Mouse (Mus musculus): ENCODE measurements around the gene Nicn1. TPM values are rescaled to one million over a fixed set of nuclear protein-coding genes. Genes with fewer than 3 reads are reported as not detected.
A peak's percentile ranks its signal among the peaks of the same experiment; 100 is the strongest.
"Not testable (repeated sequence)": the region's sequence is repeated elsewhere in the genome, so short reads cannot be mapped to it uniquely, and the experiment has no call there.

The Nicn1 gene
- polyA plus RNA-seq, 1 experiment, result 37.9 TPM

- H3K79me2 ChIP-seq (ENCODE audit: control insufficient read depth, insufficient read depth), result peaks cover 60% of the 10 kb centered on the region
- no peaks in the 10 kb centered on the region for H3K36me3 ChIP-seq (ENCODE audit: control insufficient read depth, insufficient read depth)
- no peaks in the 10 kb centered on the region for H3K27me3 ChIP-seq (ENCODE audit: control insufficient read depth, insufficient read depth, insufficient read length)
- H3ac ChIP-seq (ENCODE audit: control insufficient read depth, insufficient read length), result peak overlapping the region; percentile 95
- peak overlapping the region; percentile 85 for H3K4me3 ChIP-seq
- H3K4me2 ChIP-seq (ENCODE audit: low read depth), result peak overlapping the region; percentile 89
- TF ChIP-seq E2F4 (IDR thresholded peaks at IDR 0.05; ENCODE audit: insufficient read depth), result peak; percentile 5
- TF ChIP-seq POLR2A (IDR thresholded peaks at IDR 0.05; ENCODE audit: insufficient read length, low read depth), result peak; percentile 26
- no peak for TF ChIP-seq SRF (IDR thresholded peaks at IDR 0.05; ENCODE audit: control insufficient read depth, insufficient read length, low read depth)
These were observed 16.3 kb downstream of the Nicn1 start for GRCm38 (mm10) chr9:108306571-108306980.

- peak overlapping the region; percentile 85 for H3K4me3 ChIP-seq
- TF ChIP-seq USF1 (IDR thresholded peaks at IDR 0.05; ENCODE audit: low read depth) (peak; percentile 90), POLR2A (IDR thresholded peaks at IDR 0.05; ENCODE audit: insufficient read length, low read depth) (no peak), REST (IDR thresholded peaks at IDR 0.05; ENCODE audit: insufficient read depth, insufficient read length) (no peak), MAX (IDR thresholded peaks at IDR 0.05; ENCODE audit: low read depth) (no peak), POLR2AphosphoS2 (IDR thresholded peaks at IDR 0.05; ENCODE audit: insufficient read length, low read depth) (no peak)
- H3ac ChIP-seq (ENCODE audit: control insufficient read depth, insufficient read length), result peak overlapping the region; percentile 95
- peak overlapping the region; percentile 89 for H3K4me2 ChIP-seq (ENCODE audit: low read depth)
- no peaks in the 10 kb centered on the region for H3K27me3 ChIP-seq (ENCODE audit: control insufficient read depth, insufficient read depth, insufficient read length)
- peaks cover 66% of the 10 kb centered on the region for H3K79me2 ChIP-seq (ENCODE audit: control insufficient read depth, insufficient read depth)
- no peaks in the 10 kb centered on the region for H3K36me3 ChIP-seq (ENCODE audit: control insufficient read depth, insufficient read depth)
These were observed 17.0 kb downstream of the Nicn1 start for GRCm38 (mm10) chr9:108307021-108307807.

DNA sequence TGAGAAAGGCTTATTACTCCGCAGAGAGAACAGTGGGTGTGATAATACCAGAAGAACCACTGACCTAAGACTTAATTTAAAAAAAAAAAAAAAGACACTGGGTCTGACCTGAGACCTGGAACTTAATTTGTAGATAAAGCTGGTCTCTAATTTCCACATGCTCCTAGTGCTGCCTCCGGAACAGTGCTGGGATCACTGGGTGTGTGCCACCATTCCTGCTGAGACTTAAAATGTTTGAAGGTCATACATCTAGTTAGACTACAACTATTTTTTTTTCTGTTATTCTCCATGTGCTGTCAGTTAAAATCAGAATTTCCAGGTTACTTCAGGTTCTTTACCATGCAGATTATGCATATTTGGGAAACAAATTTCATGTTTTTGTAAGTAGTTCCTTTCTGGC is 17.9 kb downstream of the Nicn1 start:
- Histone ChIP-seq H3K36me3 (ENCODE audit: control insufficient read depth, insufficient read depth) (no peaks in the 10 kb centered on the region), H3K4me2 (ENCODE audit: low read depth) (peak overlapping the region; percentile 89), H3K27me3 (ENCODE audit: control insufficient read depth, insufficient read depth, insufficient read length) (no peaks in the 10 kb centered on the region), H3ac (ENCODE audit: control insufficient read depth, insufficient read length) (no peak overlapping the region), H3K4me3 (peak overlapping the region; percentile 85), H3K79me2 (ENCODE audit: control insufficient read depth, insufficient read depth) (peaks cover 76% of the 10 kb centered on the region)
- TF ChIP-seq TCF3 (IDR thresholded peaks at IDR 0.05; ENCODE audit: insufficient read length, low read depth), result no peak
- TF ChIP-seq USF1 (IDR thresholded peaks at IDR 0.05; ENCODE audit: low read depth), result no peak
- no peak for TF ChIP-seq REST (IDR thresholded peaks at IDR 0.05; ENCODE audit: insufficient read depth, insufficient read length)

GRCm38 (mm10) chr9:108317572-108317971 is 27.3 kb downstream of the Nicn1 start:
- H3K27me3 ChIP-seq (ENCODE audit: control insufficient read depth, insufficient read depth, insufficient read length), result no peaks in the 10 kb centered on the region
- no peak overlapping the region for H3K4me2 ChIP-seq (ENCODE audit: low read depth)
- no peak overlapping the region for H3K4me3 ChIP-seq
- no peak overlapping the region for H3ac ChIP-seq (ENCODE audit: control insufficient read depth, insufficient read length)
- TF ChIP-seq E2F4 (IDR thresholded peaks at IDR 0.05; ENCODE audit: insufficient read depth), result no peak
- TF ChIP-seq SRF (IDR thresholded peaks at IDR 0.05; ENCODE audit: control insufficient read depth, insufficient read length, low read depth), result no peak
- no peak for TF ChIP-seq MYOD1 (IDR thresholded peaks at IDR 0.05; ENCODE audit: control insufficient read depth in 1 of 3, insufficient read length in 2 of 3, low read depth in 2 of 3)
- TF ChIP-seq CEBPB (IDR thresholded peaks at IDR 0.05; ENCODE audit: insufficient read depth, poor library complexity, severe bottlenecking), result no peak
- no peak for TF ChIP-seq POLR2A (IDR thresholded peaks at IDR 0.05; ENCODE audit: insufficient read length, low read depth)
- no peak for TF ChIP-seq MAX (IDR thresholded peaks at IDR 0.05; ENCODE audit: low read depth)
- no peak for TF ChIP-seq MYOG (IDR thresholded peaks at IDR 0.05; ENCODE audit: control insufficient read depth in 1 of 3, insufficient read depth in 1 of 3, insufficient read length in 2 of 3, low read depth in 2 of 3)
- TF ChIP-seq POLR2AphosphoS2 (IDR thresholded peaks at IDR 0.05; ENCODE audit: insufficient read length, low read depth), result no peak
- no peak for TF ChIP-seq TCF3 (IDR thresholded peaks at IDR 0.05; ENCODE audit: insufficient read length, low read depth)
- TF ChIP-seq USF1 (IDR thresholded peaks at IDR 0.05; ENCODE audit: low read depth), result no peak
- peaks cover 100% of the 10 kb centered on the region for H3K79me2 ChIP-seq (ENCODE audit: control insufficient read depth, insufficient read depth)
- peaks cover 23% of the 10 kb centered on the region for H3K36me3 ChIP-seq (ENCODE audit: control insufficient read depth, insufficient read depth)

- H3K36me3 ChIP-seq (ENCODE audit: control insufficient read depth, insufficient read depth), result peaks cover 23% of the 10 kb centered on the region
- peaks cover 100% of the 10 kb centered on the region for H3K79me2 ChIP-seq (ENCODE audit: control insufficient read depth, insufficient read depth)
- no peak overlapping the region for H3ac ChIP-seq (ENCODE audit: control insufficient read depth, insufficient read length)
- H3K4me2 ChIP-seq (ENCODE audit: low read depth), result no peak overlapping the region
- H3K27me3 ChIP-seq (ENCODE audit: control insufficient read depth, insufficient read depth, insufficient read length), result no peaks in the 10 kb centered on the region
- H3K4me3 ChIP-seq, result no peak overlapping the region
- no peak for TF ChIP-seq POLR2AphosphoS2 (IDR thresholded peaks at IDR 0.05; ENCODE audit: insufficient read length, low read depth)
- TF ChIP-seq POLR2A (IDR thresholded peaks at IDR 0.05; ENCODE audit: insufficient read length, low read depth), result no peak
- no peak for TF ChIP-seq MYOG (IDR thresholded peaks at IDR 0.05; ENCODE audit: control insufficient read depth in 1 of 3, insufficient read depth in 1 of 3, insufficient read length in 2 of 3, low read depth in 2 of 3)
- no peak for TF ChIP-seq E2F4 (IDR thresholded peaks at IDR 0.05; ENCODE audit: insufficient read depth)
- TF ChIP-seq TCF12 (IDR thresholded peaks at IDR 0.05; ENCODE audit: insufficient read depth, poor library complexity, severe bottlenecking), result no peak
- TF ChIP-seq SRF (IDR thresholded peaks at IDR 0.05; ENCODE audit: control insufficient read depth, insufficient read length, low read depth), result no peak
- TF ChIP-seq USF1 (IDR thresholded peaks at IDR 0.05; ENCODE audit: low read depth), result no peak
- no peak for TF ChIP-seq REST (IDR thresholded peaks at IDR 0.05; ENCODE audit: insufficient read depth, insufficient read length)
- TF ChIP-seq TCF3 (IDR thresholded peaks at IDR 0.05; ENCODE audit: insufficient read length, low read depth), result no peak
- no peak for TF ChIP-seq MAX (IDR thresholded peaks at IDR 0.05; ENCODE audit: low read depth)
- no peak for TF ChIP-seq CEBPB (IDR thresholded peaks at IDR 0.05; ENCODE audit: insufficient read depth, poor library complexity, severe bottlenecking)
- no peak for TF ChIP-seq MYOD1 (IDR thresholded peaks at IDR 0.05; ENCODE audit: control insufficient read depth in 1 of 3, insufficient read length in 2 of 3, low read depth in 2 of 3)
These were observed 28.2 kb downstream of the Nicn1 start for GRCm38 (mm10) chr9:108318462-108318861.

- not testable (repeated sequence) for H3K27me3 ChIP-seq (ENCODE audit: control insufficient read depth, insufficient read depth, insufficient read length); H3K4me2 ChIP-seq (ENCODE audit: low read depth); H3ac ChIP-seq (ENCODE audit: control insufficient read depth, insufficient read length); H3K4me3 ChIP-seq
- peaks cover 100% of the 10 kb centered on the region for H3K79me2 ChIP-seq (ENCODE audit: control insufficient read depth, insufficient read depth)
- H3K36me3 ChIP-seq (ENCODE audit: control insufficient read depth, insufficient read depth), result peaks cover 15% of the 10 kb centered on the region
These were observed 31.8 kb downstream of the Nicn1 start for GRCm38 (mm10) chr9:108322054-108322453.
